Mouse (Mus musculus): ENCODE results near the gene Hils1. TPM values are rescaled to one million over a fixed set of nuclear protein-coding genes. Genes with fewer than 3 reads are reported as not detected.

Hils1 gene
- polyA plus RNA-seq, 1 experiment from 2014 or later = not detected

GRCm38 (mm10) chr11:95000128-95000527, 32.7 kb downstream of the Hils1 start:
- peaks cover 88% of the 10 kb centered on the region for H3K4me1 ChIP-seq (replicated peaks; ENCODE audit: control insufficient read depth, insufficient read depth, low read length)
- peak overlapping the region; percentile 75 for H3K27ac ChIP-seq (ENCODE audit: low read depth, low read length)
- no peaks in the 10 kb centered on the region for H3K27me3 ChIP-seq (replicated peaks; ENCODE audit: control insufficient read depth, insufficient read depth, low read length)
- H3K9ac ChIP-seq (ENCODE audit: low read depth, low read length) = no peak overlapping the region; the same call in 1 of the 2 replicates
- H3K36me3 ChIP-seq (ENCODE audit: control insufficient read depth, insufficient read depth, low read length) = peaks cover 64% of the 10 kb centered on the region
- ATAC-seq (replicated peaks; ENCODE audit: low FRiP score) (no peak), DNase-seq (ENCODE audit: low spot score) (no peak)
- peak overlapping the region; percentile 95 for H3K4me2 ChIP-seq
- no peaks in the 10 kb centered on the region for H3K9me3 ChIP-seq (ENCODE audit: control insufficient read depth, low read length)
- no peak overlapping the region for H3K4me3 ChIP-seq (ENCODE audit: low read depth, low read length)
- WGBS = 54% methylated on average over 8 of the region's 8 CpGs

GRCm38 (mm10) chr11:95000548-95000947, 33.2 kb downstream of the Hils1 start:
- H3K27ac ChIP-seq (ENCODE audit: low read depth, low read length) = peak overlapping the region; percentile 75
- peak overlapping the region; percentile 41; the same call in 1 of the 2 replicates for H3K9ac ChIP-seq (ENCODE audit: low read depth, low read length)
- 18% methylated on average over 4 of the region's 4 CpGs for WGBS
- ATAC-seq (replicated peaks; ENCODE audit: low FRiP score) (no peak), DNase-seq (ENCODE audit: low spot score) (no peak)
- peak overlapping the region; percentile 95 for H3K4me2 ChIP-seq
- peaks cover 68% of the 10 kb centered on the region for H3K36me3 ChIP-seq (ENCODE audit: control insufficient read depth, insufficient read depth, low read length)
- peak overlapping the region; percentile 20 for H3K4me3 ChIP-seq (ENCODE audit: low read depth, low read length)
- no peaks in the 10 kb centered on the region for H3K9me3 ChIP-seq (ENCODE audit: control insufficient read depth, low read length)
- no peaks in the 10 kb centered on the region for H3K27me3 ChIP-seq (replicated peaks; ENCODE audit: control insufficient read depth, insufficient read depth, low read length)
- peaks cover 88% of the 10 kb centered on the region for H3K4me1 ChIP-seq (replicated peaks; ENCODE audit: control insufficient read depth, insufficient read depth, low read length)

- peaks cover 69% of the 10 kb centered on the region for H3K36me3 ChIP-seq (ENCODE audit: control insufficient read depth, insufficient read depth, low read length)
- DNase-seq (ENCODE audit: low spot score) (peak; percentile 59), ATAC-seq (replicated peaks; ENCODE audit: low FRiP score) (no peak)
- H3K9ac ChIP-seq (ENCODE audit: low read depth, low read length) = peak overlapping the region; percentile 41; the same call in 1 of the 2 replicates
- H3K9me3 ChIP-seq (ENCODE audit: control insufficient read depth, low read length) = no peaks in the 10 kb centered on the region
- peak overlapping the region; percentile 95 for H3K4me2 ChIP-seq
- peak overlapping the region; percentile 20 for H3K4me3 ChIP-seq (ENCODE audit: low read depth, low read length)
- 4% methylated on average over 8 of the region's 8 CpGs for whole genome bisulfite sequencing
- H3K4me1 ChIP-seq (replicated peaks; ENCODE audit: control insufficient read depth, insufficient read depth, low read length) = peaks cover 87% of the 10 kb centered on the region
- H3K27ac ChIP-seq (ENCODE audit: low read depth, low read length) = peak overlapping the region; percentile 75
- no peaks in the 10 kb centered on the region for H3K27me3 ChIP-seq (replicated peaks; ENCODE audit: control insufficient read depth, insufficient read depth, low read length)
Observed at GRCm38 (mm10) chr11:95001058-95001457, 33.7 kb downstream of the Hils1 start.

- no peak overlapping the region for H3K4me2 ChIP-seq
- ATAC-seq (replicated peaks; ENCODE audit: low FRiP score) (no peak), DNase-seq (ENCODE audit: low spot score) (no peak)
- H3K27me3 ChIP-seq (replicated peaks; ENCODE audit: control insufficient read depth, insufficient read depth, low read length) = no peaks in the 10 kb centered on the region
- H3K9me3 ChIP-seq (ENCODE audit: control insufficient read depth, low read length) = no peaks in the 10 kb centered on the region
- H3K4me1 ChIP-seq (replicated peaks; ENCODE audit: control insufficient read depth, insufficient read depth, low read length) = peaks cover 87% of the 10 kb centered on the region
- H3K9ac ChIP-seq (ENCODE audit: low read depth, low read length) = no peak overlapping the region
- 87% methylated on average over 21 of the region's 21 CpGs for WGBS
- no peak overlapping the region for H3K27ac ChIP-seq (ENCODE audit: low read depth, low read length)
- no peak overlapping the region for H3K4me3 ChIP-seq (ENCODE audit: low read depth, low read length)
- peaks cover 67% of the 10 kb centered on the region for H3K36me3 ChIP-seq (ENCODE audit: control insufficient read depth, insufficient read depth, low read length)
Observed at GRCm38 (mm10) chr11:95001584-95002347, 34.4 kb downstream of the Hils1 start.

- H3K4me1 ChIP-seq (replicated peaks; ENCODE audit: control insufficient read depth, insufficient read depth, low read length) = peaks cover 88% of the 10 kb centered on the region
- H3K27me3 ChIP-seq (replicated peaks; ENCODE audit: control insufficient read depth, insufficient read depth, low read length) = no peaks in the 10 kb centered on the region
- H3K4me3 ChIP-seq (ENCODE audit: low read depth, low read length) = no peak overlapping the region
- no peak overlapping the region for H3K27ac ChIP-seq (ENCODE audit: low read depth, low read length)
- 91% methylated on average over 8 of the region's 8 CpGs for WGBS
- H3K9me3 ChIP-seq (ENCODE audit: control insufficient read depth, low read length) = no peaks in the 10 kb centered on the region
- H3K36me3 ChIP-seq (ENCODE audit: control insufficient read depth, insufficient read depth, low read length) = peaks cover 62% of the 10 kb centered on the region
- peak overlapping the region; percentile 23; the same call in 1 of the 2 replicates for H3K9ac ChIP-seq (ENCODE audit: low read depth, low read length)
- H3K4me2 ChIP-seq = no peak overlapping the region
- no peak for ATAC-seq (replicated peaks; ENCODE audit: low FRiP score)
- no peak for DNase-seq (ENCODE audit: low spot score)
Observed at GRCm38 (mm10) chr11:95002705-95003104, 35.3 kb downstream of the Hils1 start.

- Histone ChIP-seq H3K4me3 (ENCODE audit: low read depth, low read length) (no peak overlapping the region), H3K36me3 (ENCODE audit: control insufficient read depth, insufficient read depth, low read length) (peaks cover 48% of the 10 kb centered on the region), H3K4me2 (0 out of 2 replicates have a peak overlapping the region, but pooled peaks have one; percentile 3), H3K4me1 (replicated peaks; ENCODE audit: control insufficient read depth, insufficient read depth, low read length) (peaks cover 83% of the 10 kb centered on the region), H3K27me3 (replicated peaks; ENCODE audit: control insufficient read depth, insufficient read depth, low read length) (no peaks in the 10 kb centered on the region), H3K27ac (ENCODE audit: low read depth, low read length) (peak overlapping the region; percentile 73), H3K9ac (ENCODE audit: low read depth, low read length) (no peak overlapping the region), H3K9me3 (ENCODE audit: control insufficient read depth, low read length) (no peaks in the 10 kb centered on the region)
- WGBS = 75% methylated on average over 12 of the region's 12 CpGs
- no peak for ATAC-seq (replicated peaks; ENCODE audit: low FRiP score)
- no peak for DNase-seq (ENCODE audit: low spot score)
Observed at GRCm38 (mm10) chr11:95004136-95004936, 36.9 kb downstream of the Hils1 start.

GRCm38 (mm10) chr11:95004937-95005198, 37.5 kb downstream of the Hils1 start:
- Histone ChIP-seq H3K9ac (ENCODE audit: low read depth, low read length) (no peak overlapping the region), H3K27me3 (replicated peaks; ENCODE audit: control insufficient read depth, insufficient read depth, low read length) (no peaks in the 10 kb centered on the region), H3K27ac (ENCODE audit: low read depth, low read length) (peak overlapping the region; percentile 73; the same call in 1 of the 2 replicates), H3K4me3 (ENCODE audit: low read depth, low read length) (no peak overlapping the region), H3K36me3 (ENCODE audit: control insufficient read depth, insufficient read depth, low read length) (peaks cover 45% of the 10 kb centered on the region), H3K4me1 (replicated peaks; ENCODE audit: control insufficient read depth, insufficient read depth, low read length) (peaks cover 79% of the 10 kb centered on the region), H3K4me2 (no peak overlapping the region), H3K9me3 (ENCODE audit: control insufficient read depth, low read length) (no peaks in the 10 kb centered on the region)
- WGBS = 73% methylated on average over 6 of the region's 6 CpGs
- DNase-seq (ENCODE audit: low spot score) = no peak
- no peak for ATAC-seq (replicated peaks; ENCODE audit: low FRiP score)

DNA sequence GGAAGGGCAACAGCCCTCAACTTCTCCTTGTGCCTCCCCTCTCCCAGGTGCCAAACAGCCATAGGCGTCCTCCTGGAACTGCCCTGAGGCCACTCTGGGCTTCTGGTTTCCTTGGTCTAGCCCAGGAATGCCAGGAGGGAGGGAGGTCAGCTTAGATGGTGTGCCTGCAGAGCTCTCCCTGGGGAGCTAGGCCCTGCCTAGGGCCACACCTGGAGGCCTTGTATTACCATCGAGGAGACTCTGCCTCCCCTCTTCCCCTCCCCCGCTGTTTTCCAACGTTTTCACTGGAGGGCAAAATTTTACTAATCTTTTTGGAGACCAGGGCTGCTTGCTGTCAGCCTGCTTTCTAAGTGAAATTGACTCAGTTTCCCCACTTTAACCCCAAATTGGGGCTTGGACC, 38.6 kb downstream of the Hils1 start:
- Histone ChIP-seq H3K27ac (ENCODE audit: low read depth, low read length) (peak overlapping the region; percentile 73), H3K4me1 (replicated peaks; ENCODE audit: control insufficient read depth, insufficient read depth, low read length) (peaks cover 67% of the 10 kb centered on the region), H3K4me2 (peak overlapping the region; percentile 89), H3K9ac (ENCODE audit: low read depth, low read length) (0 out of 2 replicates have a peak overlapping the region, but pooled peaks have one; percentile 22), H3K4me3 (ENCODE audit: low read depth, low read length) (peak overlapping the region; percentile 50), H3K9me3 (ENCODE audit: control insufficient read depth, low read length) (no peaks in the 10 kb centered on the region), H3K36me3 (ENCODE audit: control insufficient read depth, insufficient read depth, low read length) (peaks cover 35% of the 10 kb centered on the region), H3K27me3 (replicated peaks; ENCODE audit: control insufficient read depth, insufficient read depth, low read length) (0 out of 2 replicates have a peak, but pooled peaks cover 3% of the 10 kb centered on the region)
- DNase-seq (ENCODE audit: low spot score) = no peak
- no peak for ATAC-seq (replicated peaks; ENCODE audit: low FRiP score)
- 40% methylated on average over 4 of the region's 4 CpGs for WGBS

Measured in liver, embryonic 11.5 days (tissue).